Mouse (Mus musculus) telencephalon, adult 2 months (tissue): ENCODE data around the gene Nrf1.

Experiments
- DNase-seq: peaks from one replicate; pipeline ENCODE4 v3.0.0-alpha.2; 2011; ENCODE audit warnings: low read depth, low spot score

The Nrf1 gene

DNA sequence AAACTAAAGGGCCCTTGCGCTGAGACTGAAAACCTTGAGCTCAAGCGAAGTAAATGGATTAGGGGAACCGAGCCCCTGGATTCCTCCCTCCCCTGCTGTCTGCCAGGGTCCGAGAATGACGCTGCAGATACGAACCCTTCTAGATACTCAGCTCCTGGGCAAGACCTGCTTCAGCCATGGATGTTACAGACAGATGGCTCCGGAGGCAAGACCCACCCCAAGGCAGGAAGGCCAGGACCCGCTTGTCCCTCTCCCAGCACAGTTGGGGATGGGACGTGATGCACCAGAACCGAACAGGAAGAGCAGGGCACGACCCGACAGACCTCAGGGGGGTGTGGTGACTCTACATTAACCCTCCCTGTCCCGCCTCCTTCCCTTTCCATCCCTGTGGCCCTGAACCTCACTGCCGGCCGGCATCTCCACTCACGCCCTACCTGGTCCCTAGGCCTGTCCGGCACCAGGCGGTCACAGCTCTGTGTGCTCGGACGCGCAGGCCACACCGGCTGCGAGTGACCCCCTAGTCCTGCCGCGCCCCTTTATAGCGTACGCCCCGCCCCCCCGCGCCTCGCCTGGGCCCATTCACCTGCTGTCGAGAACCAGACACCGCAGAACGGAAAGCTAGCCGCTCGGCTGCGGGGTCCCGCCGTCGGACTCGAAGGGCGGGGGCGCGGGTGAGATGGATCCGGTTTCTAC is 127.6 kb downstream of the Nrf1 start:
- DNase-seq, result no peak

DNA sequence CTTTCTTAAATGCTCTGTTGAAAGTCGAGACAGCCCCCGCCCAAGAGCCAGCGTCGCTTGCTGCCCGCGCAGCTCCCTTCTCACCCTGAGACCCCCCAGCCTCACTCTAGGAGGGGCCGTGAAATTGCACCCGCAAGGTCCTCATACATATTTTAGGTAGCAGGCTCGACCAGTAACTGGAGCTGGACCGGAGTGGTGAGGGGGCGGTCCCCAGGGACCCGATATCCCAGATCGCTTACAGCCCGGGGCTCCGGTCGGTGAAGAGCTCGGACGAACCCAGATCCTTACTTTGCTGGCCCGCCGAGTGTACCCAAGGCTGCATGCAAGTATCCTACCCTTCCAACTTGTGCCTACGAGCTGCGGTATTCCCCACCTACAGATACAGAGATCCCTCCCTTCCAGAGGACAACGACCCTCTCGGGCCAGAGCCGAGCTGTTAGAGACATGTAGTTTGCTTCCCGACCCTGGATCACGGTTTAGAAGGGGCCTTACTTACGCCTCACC is 128.2 kb downstream of the Nrf1 start:
- DNase-seq, result no peak

DNA sequence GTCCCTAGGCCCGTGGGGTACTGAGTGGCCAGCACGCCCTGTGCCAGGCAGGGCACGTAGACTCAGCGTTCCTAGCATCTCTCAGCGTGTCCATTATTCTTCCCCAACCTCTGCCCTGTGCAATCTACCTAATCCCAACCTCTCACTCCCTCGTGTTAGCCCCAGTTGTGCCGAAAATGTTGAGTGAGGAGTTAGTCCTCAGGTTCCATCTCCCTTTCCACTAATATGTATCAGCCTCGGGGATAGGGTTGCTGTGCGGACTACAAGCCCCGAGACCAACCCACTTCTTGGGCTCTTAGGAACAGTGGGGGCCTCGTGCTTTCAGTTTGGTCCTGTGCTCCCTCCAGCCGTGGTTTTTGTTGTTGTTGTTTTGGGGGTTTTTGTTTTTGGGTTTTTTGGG is 128.7 kb downstream of the Nrf1 start:
- DNase-seq, result no peak

DNA sequence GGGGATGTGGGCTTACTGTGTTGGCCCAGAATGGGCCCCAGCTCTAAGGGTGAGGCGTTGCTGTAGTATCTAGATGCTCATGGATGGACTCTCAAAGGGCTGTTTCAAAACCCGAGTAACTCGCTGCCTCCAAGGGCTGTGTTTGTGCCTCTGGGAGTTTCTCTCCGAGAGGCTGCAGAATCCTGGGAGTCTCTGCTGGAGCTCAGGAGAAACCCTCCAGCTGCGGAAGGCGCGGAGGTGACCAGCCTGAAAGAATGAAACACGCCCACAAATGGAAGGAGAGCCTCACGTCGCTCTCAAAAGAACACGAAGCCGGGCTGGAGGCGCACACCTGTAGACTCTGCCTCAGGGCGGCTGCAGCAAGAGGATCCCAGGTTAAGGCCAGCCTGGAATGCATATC is 129.5 kb downstream of the Nrf1 start:
- DNase-seq, result no peak

DNA sequence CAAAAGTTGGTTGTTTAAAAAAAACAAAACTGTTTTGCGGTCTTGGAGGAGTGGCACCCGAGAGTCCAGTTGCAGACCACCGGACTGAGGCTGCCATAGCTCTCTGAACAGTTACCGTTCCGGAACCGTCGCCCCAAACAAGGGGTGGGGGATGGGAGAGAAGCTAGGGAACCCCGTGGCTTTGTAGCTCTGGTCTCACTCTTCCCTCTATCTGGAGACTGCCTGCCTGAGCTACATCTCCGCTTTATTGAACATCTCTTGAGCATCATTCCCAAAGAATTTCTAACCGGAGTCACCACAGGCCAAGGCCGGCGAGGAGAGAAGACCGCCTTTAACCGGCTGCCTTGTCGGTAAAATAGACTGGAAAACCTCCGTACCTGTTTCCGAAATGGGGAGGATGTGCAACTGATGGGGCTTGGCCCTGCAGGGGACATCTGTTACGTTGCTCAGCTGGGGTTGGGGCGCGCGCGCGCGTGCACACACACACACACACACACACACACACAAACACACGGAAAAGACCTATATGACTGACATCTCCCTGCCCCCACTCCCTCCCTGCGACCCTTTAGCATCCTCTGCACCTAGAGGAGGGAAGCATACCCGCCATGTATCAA is 130.3 kb downstream of the Nrf1 start:
- DNase-seq, result no peak

DNA sequence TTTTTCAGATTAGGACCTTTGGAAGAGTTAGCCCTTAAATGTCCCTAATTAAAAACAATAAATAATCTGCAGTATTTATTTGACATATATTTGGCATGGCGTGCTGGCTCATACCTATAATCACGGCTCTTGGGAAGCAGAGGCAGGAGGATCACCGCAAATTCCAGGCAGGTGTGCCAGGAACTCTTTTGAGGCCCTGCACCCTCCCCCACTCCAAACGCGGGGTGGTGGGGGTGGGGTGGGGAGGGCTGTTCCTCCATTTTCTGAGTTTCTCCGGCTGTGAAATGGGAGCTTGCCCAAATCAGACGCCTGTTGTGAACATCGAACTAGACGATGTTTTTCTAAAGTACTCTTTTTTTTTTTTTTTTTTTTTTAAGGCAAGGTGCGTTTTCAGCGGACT is 131.3 kb downstream of the Nrf1 start:
- no peak for DNase-seq

DNA sequence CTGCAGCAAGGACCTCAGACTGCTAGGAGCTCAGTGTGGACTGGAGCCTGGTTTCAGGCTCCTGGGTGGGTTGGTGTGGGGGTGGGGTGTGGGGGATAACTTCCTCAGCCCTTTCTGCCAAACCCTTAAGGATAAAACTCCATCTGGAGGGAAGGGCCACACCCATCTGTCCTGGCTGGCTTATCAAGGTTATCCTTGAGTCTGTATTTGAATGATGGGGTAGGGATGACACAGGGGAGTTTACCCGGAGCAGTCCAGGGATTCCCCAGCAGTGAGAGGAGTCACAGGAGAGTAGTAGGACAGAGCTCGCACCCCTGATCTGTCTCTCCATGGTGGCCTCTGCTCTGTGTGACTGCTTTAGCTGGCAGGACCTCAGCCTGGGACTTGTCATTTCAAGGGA is 132.5 kb downstream of the Nrf1 start:
- no peak for DNase-seq

DNA sequence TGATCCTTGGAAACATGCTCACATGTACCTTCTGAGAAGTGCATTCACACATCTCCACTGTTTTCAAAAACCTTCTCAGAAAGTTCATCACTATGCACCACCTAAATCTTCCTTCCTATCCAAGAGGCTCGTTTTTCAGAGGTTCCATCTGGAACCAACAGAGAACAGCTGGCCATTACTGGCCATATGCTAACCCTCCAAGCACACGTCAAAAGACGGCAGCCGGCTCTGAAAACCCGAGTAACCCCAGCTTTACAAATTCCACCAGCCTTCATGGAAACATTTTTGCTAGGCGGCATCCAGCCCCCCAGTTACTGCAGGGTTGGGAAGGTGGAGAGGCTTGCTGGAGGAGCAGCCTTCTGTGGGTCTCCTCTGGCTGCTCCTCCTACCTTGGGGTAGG is 134.2 kb downstream of the Nrf1 start:
- no peak for DNase-seq

DNA sequence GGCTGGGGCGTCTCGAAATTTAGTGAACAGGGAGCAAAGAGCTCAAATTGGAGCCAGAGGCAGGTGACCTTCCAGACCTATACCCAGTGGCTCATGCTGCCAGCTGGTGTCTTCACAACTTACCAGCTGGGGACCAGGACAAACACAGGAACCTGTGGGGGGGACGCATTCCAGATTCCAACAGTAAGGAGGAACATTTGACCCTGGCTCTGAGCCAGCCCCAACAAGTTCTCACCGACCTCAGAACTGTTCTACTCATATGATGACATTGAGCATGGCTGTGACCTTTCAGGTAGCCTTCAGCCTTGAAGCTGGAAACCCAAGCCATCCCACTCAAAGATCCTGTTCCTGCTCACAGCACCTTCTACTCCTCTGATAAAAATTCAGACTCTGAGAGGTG is 135.8 kb downstream of the Nrf1 start:
- no peak for DNase-seq

DNA sequence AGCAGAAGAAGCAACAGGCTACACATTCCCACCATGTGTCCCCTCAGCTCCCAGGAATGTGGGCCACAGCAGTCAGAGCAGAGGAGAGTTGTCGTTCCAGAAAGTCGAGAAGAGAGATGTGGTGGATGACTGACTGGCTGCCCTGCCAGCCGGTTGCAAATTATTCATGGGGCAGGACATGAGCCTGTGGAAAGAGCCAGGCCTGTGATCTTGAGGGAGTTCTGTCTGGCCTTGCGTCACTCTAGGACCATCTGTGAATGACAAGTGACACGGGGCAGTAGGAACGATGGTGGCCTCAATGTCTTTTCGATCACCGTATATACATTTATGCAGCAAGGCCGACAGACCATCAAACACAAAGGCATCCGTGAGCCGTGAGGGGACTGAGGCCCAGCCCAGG is 147.9 kb downstream of the Nrf1 start:
- no peak for DNase-seq

DNA sequence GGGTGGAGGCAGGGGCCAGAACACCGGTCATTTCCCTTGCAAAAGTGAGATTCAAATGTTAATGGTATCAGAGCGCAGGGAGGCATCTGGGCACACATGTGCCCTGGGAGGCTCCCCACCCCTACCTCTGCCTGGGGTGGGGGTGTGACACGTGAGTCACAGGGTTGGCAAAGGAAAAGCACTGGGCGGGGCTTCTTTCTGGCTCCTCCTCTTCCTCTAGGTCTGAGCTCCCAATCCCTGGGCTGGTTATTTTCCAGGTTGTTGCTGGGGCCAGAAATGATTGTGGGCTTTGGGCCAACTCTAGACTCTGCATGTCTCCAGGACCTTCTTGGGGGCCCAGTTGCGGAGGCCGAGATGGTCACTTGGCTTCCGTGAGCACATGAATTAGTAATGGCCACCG is 148.4 kb downstream of the Nrf1 start:
- no peak for DNase-seq
